Mouse (Mus musculus) lung, postnatal 0 days (tissue): ENCODE data around the gene Mtx1.
A peak's percentile ranks its signal among the peaks of the same experiment; 100 is the strongest.

Experiments
- CTCF ChIP-seq: IDR thresholded peaks from 2 replicates; pipeline ENCODE4 v1.5.1; 2016; ENCODE audit warnings: antibody characterized with exemption, mild to moderate bottlenecking
- EP300 ChIP-seq: IDR thresholded peaks from 2 replicates; pipeline ENCODE4 v1.6.1; 2016; ENCODE audit warnings: antibody characterized with exemption, mild to moderate bottlenecking, control low read depth

- no peak for TF ChIP-seq CTCF
- peak; percentile 77 for TF ChIP-seq EP300
These were observed 24.4 kb downstream of the Mtx1 start, which contains the start of gene Gba for GRCm38 (mm10) chr3:89202253-89203141.
